Mouse (Mus musculus): Measurements from ENCODE around the gene Hnrnph1. TPM values are rescaled to one million over a fixed set of nuclear protein-coding genes. Genes with fewer than 3 reads are reported as not detected.

Gene Hnrnph1
- total and polyA plus RNA-seq, 2 experiments from 2014 or later: 176 to 244 TPM

DNA sequence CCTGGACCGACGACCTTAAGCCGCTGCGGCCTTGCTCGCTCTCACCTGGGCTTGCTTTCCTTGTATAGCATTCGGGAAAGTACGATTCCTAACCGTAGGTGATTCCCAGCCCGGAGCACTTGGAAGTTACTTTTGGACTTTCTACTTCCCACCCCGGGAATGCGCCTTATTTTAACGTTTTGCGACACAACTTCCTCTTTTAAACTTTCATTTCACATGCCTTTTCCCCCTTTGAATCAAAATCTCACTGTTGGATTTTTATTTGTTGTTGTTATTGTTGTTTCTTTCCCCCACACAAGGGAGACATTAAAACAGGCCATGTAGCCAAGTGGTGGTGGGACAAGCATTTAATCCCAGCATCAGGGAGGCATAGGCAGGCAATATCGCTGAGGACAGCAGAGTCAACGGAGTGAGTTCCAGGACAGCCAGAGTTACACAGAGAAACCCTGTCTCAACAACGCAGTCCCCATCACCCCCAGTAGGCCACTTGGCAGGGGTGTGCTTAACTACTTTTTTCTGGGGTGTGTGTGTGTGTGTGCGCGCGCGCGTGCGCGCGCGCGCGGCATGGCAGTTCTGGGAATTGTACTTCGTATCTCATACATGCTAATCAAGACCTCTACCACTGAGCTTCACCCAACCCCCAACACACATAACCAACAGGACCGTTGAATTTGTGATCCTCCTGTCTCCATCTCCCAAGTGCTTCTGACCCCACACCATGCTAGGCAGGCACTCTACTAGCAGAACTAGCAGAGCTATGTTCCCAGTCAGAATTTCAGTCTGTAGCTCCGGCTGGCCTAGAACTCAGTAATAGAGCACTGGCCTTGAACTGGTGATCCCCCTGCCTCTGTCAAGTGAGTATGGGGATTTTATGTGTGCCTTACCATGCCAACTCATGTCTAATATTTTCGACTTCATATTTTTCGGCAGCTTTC, 54.6 kb downstream of the Hnrnph1 start:
- H3K27ac ChIP-seq: peak overlapping the region; percentile 98
- ATAC-seq (peak; percentile 25; the same call in 1 of the 2 replicates), DNase-seq (ENCODE audit: low spot score) (peak; percentile 26)
- H3K4me3 ChIP-seq (ENCODE audit: low read length): peak overlapping the region; percentile 86
- H3K9ac ChIP-seq (replicated peaks; ENCODE audit: low read length): peak overlapping the region; percentile 97
- H3K9me3 ChIP-seq (ENCODE audit: low read length): no peaks in the 10 kb centered on the region
- H3K4me2 ChIP-seq (ENCODE audit: low read depth, low read length): peak overlapping the region; percentile 72
- no peaks in the 10 kb centered on the region for H3K36me3 ChIP-seq (ENCODE audit: insufficient read depth, low read length)
- H3K27me3 ChIP-seq (ENCODE audit: insufficient read depth, low read length): no peaks in the 10 kb centered on the region
- 27% methylated on average over 32 of the region's 32 CpGs for WGBS
- no peak for TF ChIP-seq CTCF (IDR thresholded peaks at IDR 0.05; ENCODE audit: low read depth)
- H3K4me1 ChIP-seq (ENCODE audit: insufficient read depth, low read length): no peaks in the 10 kb centered on the region

DNA sequence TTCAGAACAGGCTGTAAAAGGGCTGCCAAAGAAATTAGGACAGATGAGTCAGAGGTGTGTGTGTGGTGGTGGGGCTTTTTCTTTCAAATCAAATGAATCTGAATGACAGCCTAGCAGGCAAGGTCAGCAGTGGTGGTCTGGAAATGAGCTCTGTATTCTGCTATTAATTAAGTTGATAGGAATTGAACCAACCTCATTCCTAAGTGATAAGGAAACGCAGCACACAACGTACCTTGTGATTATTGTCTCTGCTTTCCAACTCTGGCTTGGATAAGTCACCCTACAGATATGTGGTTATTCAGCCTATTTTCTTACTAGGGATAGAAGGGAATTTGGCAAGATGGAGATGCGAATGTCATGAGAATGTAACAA, 55.3 kb downstream of the Hnrnph1 start:
- TF ChIP-seq CTCF (IDR thresholded peaks at IDR 0.05; ENCODE audit: low read depth): no peak
- ATAC-seq: no peak
- 88% methylated on average over 3 of the region's 3 CpGs for WGBS

DNA sequence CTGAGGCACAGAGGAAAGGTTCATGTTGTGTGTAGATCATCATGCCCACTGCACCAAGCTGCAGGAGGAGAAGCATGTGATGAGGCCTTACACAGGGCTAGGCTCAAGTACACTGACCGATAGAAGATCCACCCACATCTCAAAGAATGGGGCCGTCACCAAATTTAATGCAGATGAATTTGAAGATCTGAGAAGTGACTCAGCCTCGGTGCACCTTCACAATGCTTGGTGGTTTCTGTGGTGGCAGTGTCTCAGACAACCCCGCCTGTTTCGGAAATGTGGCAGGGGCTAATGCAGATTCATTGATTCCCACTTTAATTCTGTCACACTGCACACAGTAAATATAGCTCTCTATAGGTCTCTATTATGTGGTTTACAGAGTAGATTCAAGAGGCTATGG, 56.1 kb downstream of the Hnrnph1 start:
- H3K36me3 ChIP-seq (ENCODE audit: insufficient read depth, low read length): no peaks in the 10 kb centered on the region
- no peak for DNase-seq (ENCODE audit: low spot score)
- H3K4me3 ChIP-seq (ENCODE audit: low read length): no peak overlapping the region
- no peaks in the 10 kb centered on the region for H3K9me3 ChIP-seq (ENCODE audit: low read length)
- 94% methylated on average over 5 of the region's 5 CpGs for whole genome bisulfite sequencing
- no peaks in the 10 kb centered on the region for H3K4me1 ChIP-seq (ENCODE audit: insufficient read depth, low read length)
- H3K4me2 ChIP-seq (ENCODE audit: low read depth, low read length): no peak overlapping the region
- TF ChIP-seq CTCF (IDR thresholded peaks at IDR 0.05; ENCODE audit: low read depth): no peak
- no peak for ATAC-seq
- H3K9ac ChIP-seq (replicated peaks; ENCODE audit: low read length): no peak overlapping the region
- H3K27me3 ChIP-seq (ENCODE audit: insufficient read depth, low read length): no peaks in the 10 kb centered on the region
- H3K27ac ChIP-seq: no peak overlapping the region

More for the DNA sequence above, 55.3 kb downstream of the Hnrnph1 start:
- H3K9ac ChIP-seq (replicated peaks; ENCODE audit: low read length): no peak overlapping the region
- no peak overlapping the region for H3K4me2 ChIP-seq (ENCODE audit: low read depth, low read length)
- no peak overlapping the region for H3K4me3 ChIP-seq (ENCODE audit: low read length)
- no peaks in the 10 kb centered on the region for H3K4me1 ChIP-seq (ENCODE audit: insufficient read depth, low read length)
- H3K27me3 ChIP-seq (ENCODE audit: insufficient read depth, low read length): no peaks in the 10 kb centered on the region
- no peak overlapping the region for H3K27ac ChIP-seq
- H3K9me3 ChIP-seq (ENCODE audit: low read length): no peaks in the 10 kb centered on the region
- DNase-seq (ENCODE audit: low spot score): no peak
- H3K36me3 ChIP-seq (ENCODE audit: insufficient read depth, low read length): no peaks in the 10 kb centered on the region

MicroRNA genes within 50 kb of the gene (microRNA counts, 519-probe panel; counts per million panel counts)
- 3,583 counts per million, percentile 61 among the panel's probes with 10 or more counts for microRNA mmu-miR-804

Small RNA genes lying within 50 kb of the gene (microRNA-seq; reads per million reads assigned to microRNA genes)
- gene Mir804: 0 reads per million in 2 experiments

Other genes with a start within 250 kb of the Hnrnph1 start
- gene Tbc1d9b, start 245.6 kb upstream of the Hnrnph1 start, total RNA-seq (2014; rRNA removed): 62.4 and 62.6 TPM in 2 replicates
- 32.1 and 33.5 TPM in 2 replicates for gene Tbc1d9b, start 245.6 kb upstream of the Hnrnph1 start, polyA plus RNA-seq (2015; fragmentation: Nextera tagmentation; extraction: Ambion mirVana)
- 40.8 and 44.2 TPM in 2 replicates for gene Mrnip, start 202.5 kb upstream of the Hnrnph1 start, total RNA-seq (2014; rRNA removed)
- 33.5 and 34.0 TPM in 2 replicates for gene Mrnip, start 202.5 kb upstream of the Hnrnph1 start, polyA plus RNA-seq (2015; fragmentation: Nextera tagmentation; extraction: Ambion mirVana)
- 289 and 299 TPM in 2 replicates for gene Sqstm1, start 166.2 kb upstream of the Hnrnph1 start, total RNA-seq (2014; rRNA removed)
- gene Sqstm1, start 166.2 kb upstream of the Hnrnph1 start, polyA plus RNA-seq (2015; fragmentation: Nextera tagmentation; extraction: Ambion mirVana): 412 and 450 TPM in 2 replicates
- 108 and 134 TPM in 2 replicates for gene Mgat4b, start 166.1 kb upstream of the Hnrnph1 start, total RNA-seq (2014; rRNA removed)
- gene Mgat4b, start 166.1 kb upstream of the Hnrnph1 start, polyA plus RNA-seq (2015; fragmentation: Nextera tagmentation; extraction: Ambion mirVana): 67.8 and 74.6 TPM in 2 replicates
- 4.0 and 6.8 TPM in 2 replicates for gene Ltc4s, start 138.4 kb upstream of the Hnrnph1 start, total RNA-seq (2014; rRNA removed)
- gene Ltc4s, start 138.4 kb upstream of the Hnrnph1 start, polyA plus RNA-seq (2015; fragmentation: Nextera tagmentation; extraction: Ambion mirVana): 5.9 and 7.1 TPM in 2 replicates
- gene Maml1, start 84.7 kb upstream of the Hnrnph1 start, total RNA-seq (2014; rRNA removed): 11.6 and 13.9 TPM in 2 replicates
- 1.6 and 1.8 TPM in 2 replicates for gene Maml1, start 84.7 kb upstream of the Hnrnph1 start, polyA plus RNA-seq (2015; fragmentation: Nextera tagmentation; extraction: Ambion mirVana)
- gene Canx, start 51.3 kb upstream of the Hnrnph1 start, total RNA-seq (2014; rRNA removed): 174 and 197 TPM in 2 replicates
- gene Canx, start 51.3 kb upstream of the Hnrnph1 start, polyA plus RNA-seq (2015; fragmentation: Nextera tagmentation; extraction: Ambion mirVana): 254 and 259 TPM in 2 replicates
- gene Cby3, start 22.5 kb upstream of the Hnrnph1 start, total RNA-seq (2014; rRNA removed): 0.47 TPM in 1 of 2 replicates, not detected in the other
- 1.2 and 1.5 TPM in 2 replicates for gene Cby3, start 22.5 kb upstream of the Hnrnph1 start, polyA plus RNA-seq (2015; fragmentation: Nextera tagmentation; extraction: Ambion mirVana)
- gene Rufy1, start 54.1 kb downstream of the Hnrnph1 start, total RNA-seq (2014; rRNA removed): 12.3 and 15.1 TPM in 2 replicates
- gene Rufy1, start 54.1 kb downstream of the Hnrnph1 start, polyA plus RNA-seq (2015; fragmentation: Nextera tagmentation; extraction: Ambion mirVana): 17.6 and 19.8 TPM in 2 replicates
- 15.1 and 17.1 TPM in 2 replicates for gene Adamts2, start 225.1 kb downstream of the Hnrnph1 start, total RNA-seq (2014; rRNA removed)
- 4.8 and 5.8 TPM in 2 replicates for gene Adamts2, start 225.1 kb downstream of the Hnrnph1 start, polyA plus RNA-seq (2015; fragmentation: Nextera tagmentation; extraction: Ambion mirVana)

Data from hindbrain, postnatal 0 days (tissue).